Comparison of ENCODE assay signal across 8 mouse cellular contexts in the genomic region with DNA sequence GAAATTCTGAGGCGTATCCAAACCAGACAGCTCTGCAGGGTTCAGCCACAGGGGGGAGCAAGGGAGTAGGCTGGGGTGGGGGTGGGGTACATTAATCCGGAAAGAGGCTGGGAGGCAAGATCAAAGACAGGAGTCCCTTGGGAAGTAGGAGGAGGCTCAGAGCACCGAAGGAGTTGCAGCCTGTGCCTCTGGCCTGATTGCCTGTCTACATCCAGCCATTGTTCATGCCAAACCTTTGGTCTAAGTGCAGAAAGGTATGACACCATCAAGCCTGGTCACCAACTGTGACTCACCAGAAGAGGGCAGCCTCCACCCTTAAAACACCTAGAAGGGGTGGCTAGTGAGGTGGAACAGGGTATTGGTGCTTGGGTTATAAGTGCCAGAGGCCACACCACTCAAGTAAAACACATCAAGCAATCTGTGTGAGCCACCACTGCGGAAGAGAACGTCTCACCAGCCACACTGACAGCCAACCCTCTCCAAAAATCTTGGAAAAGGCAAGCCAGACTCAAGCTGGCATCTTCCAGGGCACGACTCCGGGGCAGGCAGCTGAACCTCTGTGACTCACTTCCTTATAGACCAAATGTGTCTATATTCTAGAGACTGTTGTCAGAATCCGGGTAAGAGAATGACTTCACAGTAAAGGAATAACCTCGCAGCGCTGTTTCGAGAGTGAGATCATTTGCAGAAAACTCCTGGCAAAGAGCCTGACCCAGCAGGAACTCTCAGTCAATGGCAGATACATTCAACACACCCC. TPM values are rescaled to one million over a fixed set of nuclear protein-coding genes. Genes with fewer than 3 reads are reported as not detected.
DNase-seq lines count a peak whose midpoint lies in the region; ATAC-seq lines count a peak whose summit lies in the region.

No protein-coding gene starts in this region.

- WGBS in midbrain, embryonic 11.5 days: 50% methylated on average over 11 of the region's 11 CpGs
- WGBS in midbrain, embryonic 13.5 days: 49% methylated on average over 11 of the region's 11 CpGs
- 40% methylated on average over 11 of the region's 11 CpGs for WGBS in embryonic facial prominence, embryonic 15.5 days
- 38% methylated on average over 11 of the region's 11 CpGs for WGBS in intestine, embryonic 15.5 days

- no peak overlapping the region for H3K4me3 ChIP-seq in midbrain, embryonic 11.5 days (ENCODE audit: low read depth, low read length)
- no peak overlapping the region for H3K4me3 ChIP-seq in midbrain, embryonic 13.5 days (replicated peaks)
- H3K4me3 ChIP-seq in embryonic facial prominence, embryonic 15.5 days (replicated peaks): no peak overlapping the region
- no peak overlapping the region for H3K4me3 ChIP-seq in intestine, embryonic 15.5 days (replicated peaks)

- H3K4me1 ChIP-seq in midbrain, embryonic 11.5 days (ENCODE audit: control insufficient read depth, insufficient read depth, low read length): peaks cover 6% of the 10 kb centered on the region
- peaks cover 35% of the 10 kb centered on the region for H3K4me1 ChIP-seq in midbrain, embryonic 13.5 days (replicated peaks)
- H3K4me1 ChIP-seq in embryonic facial prominence, embryonic 15.5 days: peaks cover 47% of the 10 kb centered on the region
- H3K4me1 ChIP-seq in intestine, embryonic 15.5 days (replicated peaks): peaks cover 18% of the 10 kb centered on the region

- H3K9me3 ChIP-seq in midbrain, embryonic 11.5 days (ENCODE audit: control insufficient read depth, low read length): no peaks in the 10 kb centered on the region
- no peaks in the 10 kb centered on the region for H3K9me3 ChIP-seq in midbrain, embryonic 13.5 days
- H3K9me3 ChIP-seq in embryonic facial prominence, embryonic 15.5 days (replicated peaks): no peaks in the 10 kb centered on the region
- H3K9me3 ChIP-seq in intestine, embryonic 15.5 days: no peaks in the 10 kb centered on the region

- peaks cover 6% of the 10 kb centered on the region for H3K27me3 ChIP-seq in midbrain, embryonic 11.5 days (ENCODE audit: control insufficient read depth, insufficient read depth, low read length)
- peaks cover 8% of the 10 kb centered on the region for H3K27me3 ChIP-seq in midbrain, embryonic 13.5 days
- no peaks in the 10 kb centered on the region for H3K27me3 ChIP-seq in embryonic facial prominence, embryonic 15.5 days
- 0 out of 2 replicates have a peak, but pooled peaks cover 2% of the 10 kb centered on the region for H3K27me3 ChIP-seq in intestine, embryonic 15.5 days (replicated peaks)

- no peak overlapping the region for H3K4me2 ChIP-seq in midbrain, embryonic 11.5 days
- no peak overlapping the region for H3K4me2 ChIP-seq in midbrain, embryonic 13.5 days (replicated peaks)
- no peak overlapping the region for H3K4me2 ChIP-seq in embryonic facial prominence, embryonic 15.5 days (replicated peaks)
- H3K4me2 ChIP-seq in intestine, embryonic 15.5 days (replicated peaks): no peak overlapping the region

- H3K9ac ChIP-seq in midbrain, embryonic 11.5 days (ENCODE audit: low read length): no peak overlapping the region
- no peak overlapping the region for H3K9ac ChIP-seq in midbrain, embryonic 13.5 days (replicated peaks)
- no peak overlapping the region for H3K9ac ChIP-seq in embryonic facial prominence, embryonic 15.5 days
- no peak overlapping the region for H3K9ac ChIP-seq in intestine, embryonic 15.5 days

- H3K27ac ChIP-seq in midbrain, embryonic 11.5 days (ENCODE audit: low read depth, low read length): no peak overlapping the region
- H3K27ac ChIP-seq in midbrain, embryonic 13.5 days: no peak overlapping the region
- peak overlapping the region; percentile 67; the same call in 1 of the 2 replicates for H3K27ac ChIP-seq in embryonic facial prominence, embryonic 15.5 days (replicated peaks)
- H3K27ac ChIP-seq in intestine, embryonic 15.5 days: 0 out of 2 replicates have a peak overlapping the region, but pooled peaks have one; percentile 25

- peak; percentile 94 for DNase-seq in midbrain, embryonic 11.5 days (ENCODE audit: low spot score, missing footprints)
- DNase-seq in lung, adult 18-20 months: peak; percentile 65 to 73
- DNase-seq in retina, postnatal 1 day: peak; percentile 69

- no peaks in the 10 kb centered on the region for H3K36me3 ChIP-seq in midbrain, embryonic 11.5 days (ENCODE audit: control insufficient read depth, insufficient read depth, low read length)
- H3K36me3 ChIP-seq in midbrain, embryonic 13.5 days: no peaks in the 10 kb centered on the region
- 0 out of 2 replicates have a peak, but pooled peaks cover 5% of the 10 kb centered on the region for H3K36me3 ChIP-seq in embryonic facial prominence, embryonic 15.5 days
- H3K36me3 ChIP-seq in intestine, embryonic 15.5 days: no peaks in the 10 kb centered on the region

- ATAC-seq in midbrain, embryonic 11.5 days (ENCODE audit: low FRiP score): peak; percentile 60; the same call in 1 of the 2 replicates
- ATAC-seq in midbrain, embryonic 13.5 days: no peak
- peak; percentile 65 for ATAC-seq in activated CD4-positive, CD25-positive, alpha-beta regulatory T cell, adult 4 months
- ATAC-seq in embryonic facial prominence, embryonic 15.5 days (ENCODE audit: insufficient number of reproducible peaks, low FRiP score, low TSS enrichment, low read depth): 0 out of 2 replicates have a peak, but pooled peaks have one; percentile 22
- peak; percentile 61 for ATAC-seq in intestine, embryonic 15.5 days
- no peak for ATAC-seq in erythroid progenitor cell, adult 5-6 weeks (replicated peaks; ENCODE audit: low FRiP score, poor library complexity, severe bottlenecking)

RNA-seq across cellular contexts. Expression of a gene that starts 4.9 kb away (rescaled TPM):
- 11.5 and 14.4 TPM in 2 replicates for polyA plus RNA-seq in midbrain, embryonic 11.5 days (2014; fragmentation: Nextera tagmentation; extraction: Ambion mirVana)
- 17.4 and 21.3 TPM in 2 replicates for polyA plus RNA-seq in midbrain, embryonic 13.5 days (2015; fragmentation: Nextera tagmentation; extraction: Ambion mirVana)
- under 1 TPM in 1 of 2 experiments, not detected in 1; 0.34 TPM for polyA plus RNA-seq in activated CD4-positive, CD25-positive, alpha-beta regulatory T cell, adult 4 months (2017; shearing (Covaris generic))
- 29.4 and 32.1 TPM in 2 replicates for polyA plus RNA-seq in embryonic facial prominence, embryonic 15.5 days (2015; fragmentation: Nextera tagmentation; extraction: Ambion mirVana)
- polyA plus RNA-seq in intestine, embryonic 15.5 days (2015; fragmentation: Nextera tagmentation; extraction: Ambion mirVana): 12.9 and 13.3 TPM in 2 replicates
- total RNA-seq in erythroid progenitor cell, adult 5-6 weeks (2015; ENCODE audit: low replicate concordance): 3.4 TPM in 1 of 2 replicates, not detected in the other
- total RNA-seq in erythroid progenitor cell, adult 5-6 weeks (2017; ENCODE audit: low replicate concordance): not detected in 2 replicates

RNA-seq across cellular contexts. Expression of a gene that starts 34.4 kb away (rescaled TPM):
- 131 and 141 TPM in 2 replicates for polyA plus RNA-seq in midbrain, embryonic 11.5 days (2014; fragmentation: Nextera tagmentation; extraction: Ambion mirVana)
- 102 and 108 TPM in 2 replicates for polyA plus RNA-seq in midbrain, embryonic 13.5 days (2015; fragmentation: Nextera tagmentation; extraction: Ambion mirVana)
- polyA plus RNA-seq in activated CD4-positive, CD25-positive, alpha-beta regulatory T cell, adult 4 months (2017; shearing (Covaris generic)): 100 to 1,000 TPM in 1 of 2 experiments, 10 to 100 TPM in 1; 62.4 to 108 TPM
- polyA plus RNA-seq in embryonic facial prominence, embryonic 15.5 days (2015; fragmentation: Nextera tagmentation; extraction: Ambion mirVana): 196 and 203 TPM in 2 replicates
- 297 and 298 TPM in 2 replicates for polyA plus RNA-seq in intestine, embryonic 15.5 days (2015; fragmentation: Nextera tagmentation; extraction: Ambion mirVana)
- total RNA-seq in erythroid progenitor cell, adult 5-6 weeks (2015; ENCODE audit: low replicate concordance): 29.2 and 36.9 TPM in 2 replicates
- 25.0 and 34.1 TPM in 2 replicates for total RNA-seq in erythroid progenitor cell, adult 5-6 weeks (2017; ENCODE audit: low replicate concordance)

Comparison
In these comparisons a context has a peak if more than half of its experiments do, and no peak if none do; other contexts are left out.
1. ATAC-seq: peak in midbrain, embryonic 11.5 days (single experiment), activated CD4-positive, CD25-positive, alpha-beta regulatory T cell, adult 4 months (single experiment), embryonic facial prominence, embryonic 15.5 days (single experiment) and intestine, embryonic 15.5 days (single experiment); none in midbrain, embryonic 13.5 days (single experiment) and erythroid progenitor cell, adult 5-6 weeks (single experiment).
2. H3K27ac ChIP-seq: peak in embryonic facial prominence, embryonic 15.5 days (single experiment) and intestine, embryonic 15.5 days (single experiment); none in midbrain, embryonic 11.5 days (single experiment) and midbrain, embryonic 13.5 days (single experiment).
3. Peak in every context shown above with its lines, with median percentiles within 50 percentile points of each other: DNase-seq.